Comparison of ENCODE assay signal across 29 mouse cellular contexts in genomic region chr8:91505997-91506672, GRCm38 (mm10).
DNase-seq lines count a peak whose midpoint lies in the region; ATAC-seq and TF ChIP-seq lines count a peak whose summit lies in the region.
"Had no signal": no experiment of that assay in that cellular context is flagged by ENCODE, and none has a peak within 500 bp of the region (broad histone marks: within the 10 kb centered on the region; RNA-seq: fewer than 3 reads in every experiment).

No protein-coding gene starts in this region.

- no peak overlapping the region for H3K4me2 ChIP-seq in kidney, embryonic 15.5 days
- H3K4me2 ChIP-seq in stomach, embryonic 16.5 days (ENCODE audit: low read depth, low read length): no peak overlapping the region
- H3K4me2 ChIP-seq: embryonic facial prominence, embryonic 12.5 days; forebrain, embryonic 15.5 days; hindbrain, embryonic 12.5 days; limb, embryonic 12.5 days; liver, embryonic 15.5 days; midbrain, embryonic 11.5 days; neural tube, embryonic 12.5 days had no signal

- no peaks in the 10 kb centered on the region for H3K79me2 ChIP-seq in MEL (ENCODE audit: control insufficient read depth, insufficient read depth, low read length, poor library complexity)

- DNase-seq in kidney, postnatal 10 days: no peak
- no peak for DNase-seq in MEL (ENCODE audit: low read depth, low spot score)
- DNase-seq in hindbrain, embryonic 10.5 days (ENCODE audit: low spot score): no peak
- DNase-seq: adrenal gland, postnatal 25 days; cerebellum, adult 11-12 months; cerebellum, adult 9-11 months; embryo, embryonic 11 days; kidney, adult 18-20 months; kidney, postnatal 25 days; lung, postnatal 14 days; right cerebral cortex, adult 18-20 months; thymus, adult 18-20 months; thymus, postnatal 25 days had no signal

- H3K9ac ChIP-seq in kidney, embryonic 15.5 days: no peak overlapping the region
- peak overlapping the region; percentile 48 for H3K9ac ChIP-seq in MEL (ENCODE audit: control insufficient read depth, low read depth, low read length, poor library complexity, severe bottlenecking)
- H3K9ac ChIP-seq in stomach, embryonic 16.5 days (ENCODE audit: low read length): no peak overlapping the region
- H3K9ac ChIP-seq: embryonic facial prominence, embryonic 12.5 days; forebrain, embryonic 15.5 days; hindbrain, embryonic 12.5 days; limb, embryonic 12.5 days; liver, embryonic 15.5 days; neural tube, embryonic 12.5 days had no signal

- H3K27me3 ChIP-seq in kidney, embryonic 15.5 days: no peaks in the 10 kb centered on the region
- H3K27me3 ChIP-seq in MEL (ENCODE audit: control insufficient read depth in 1 of 2, insufficient read depth in 2 of 2, low read length in 2 of 2): no peaks in the 10 kb centered on the region
- no peaks in the 10 kb centered on the region for H3K27me3 ChIP-seq in stomach, embryonic 16.5 days (ENCODE audit: control insufficient read depth, insufficient read depth, low read length)
- peaks cover 89% of the 10 kb centered on the region for H3K27me3 ChIP-seq in hindbrain, embryonic 10.5 days (ENCODE audit: insufficient read depth, poor library complexity, severe bottlenecking)
- H3K27me3 ChIP-seq: embryonic facial prominence, embryonic 12.5 days; forebrain, embryonic 15.5 days; liver, embryonic 15.5 days; Patski had no signal

- 0 out of 2 replicates have a peak, but pooled peaks have one; percentile 41 for ATAC-seq in kidney, embryonic 15.5 days (replicated peaks; ENCODE audit: low FRiP score)
- peak; percentile 29; the same call in 1 of the 2 replicates for ATAC-seq in megakaryocyte-erythroid progenitor cell, adult 5-6 weeks (replicated peaks; ENCODE audit: low FRiP score, low TSS enrichment, poor library complexity, severe bottlenecking)
- no peak for ATAC-seq in stomach, embryonic 16.5 days (ENCODE audit: insufficient read depth, low FRiP score)
- no peak for ATAC-seq in activated CD4-positive, CD25-positive, alpha-beta regulatory T cell, adult 4 months
- ATAC-seq: forebrain, embryonic 15.5 days; hindbrain, postnatal 0 days; midbrain, embryonic 16.5 days; Patski had no signal

- TF ChIP-seq POLR2A in MEL (IDR thresholded peaks at IDR 0.05; ENCODE audit: control insufficient read depth in 1 of 2, insufficient read depth in 1 of 2, low read depth in 1 of 2, low read length in 2 of 2, poor library complexity in 1 of 2): no peak

- no peak for TF ChIP-seq CTCF in MEL (IDR thresholded peaks at IDR 0.05 in 2 of 3, conservative IDR thresholded peaks at IDR 0.05 in 1 of 3; ENCODE audit: control insufficient read depth in 1 of 3, insufficient read depth in 1 of 3, low read depth in 2 of 3, low read length in 3 of 3, poor library complexity in 1 of 3, severe bottlenecking in 1 of 3)

- TF ChIP-seq EP300 in MEL (IDR thresholded peaks at IDR 0.05; ENCODE audit: low read depth in 1 of 2, low read length in 2 of 2): peak; percentile 75 to 82

- H3K9me3 ChIP-seq in kidney, embryonic 15.5 days (replicated peaks): no peaks in the 10 kb centered on the region
- no peaks in the 10 kb centered on the region for H3K9me3 ChIP-seq in MEL (replicated peaks; ENCODE audit: insufficient read depth, low read length)
- H3K9me3 ChIP-seq in stomach, embryonic 16.5 days (replicated peaks; ENCODE audit: control insufficient read depth, low read length): no peaks in the 10 kb centered on the region
- H3K9me3 ChIP-seq in hindbrain, embryonic 10.5 days: no peaks in the 10 kb centered on the region
- H3K9me3 ChIP-seq: embryonic facial prominence, embryonic 12.5 days; forebrain, embryonic 10.5 days; forebrain, embryonic 15.5 days; G1E; hindbrain, embryonic 12.5 days; limb, embryonic 12.5 days; liver, embryonic 15.5 days; neural tube, embryonic 12.5 days had no signal

- no peak for TF ChIP-seq RAD21 in MEL (IDR thresholded peaks at IDR 0.05; ENCODE audit: low read depth, low read length)

- no peaks in the 10 kb centered on the region for H3K36me3 ChIP-seq in kidney, embryonic 15.5 days
- H3K36me3 ChIP-seq in MEL (ENCODE audit: control insufficient read depth in 1 of 2, insufficient read depth in 2 of 2, low read length in 2 of 2): peaks cover 0 to 30% of the 10 kb centered on the region in 2 experiments; a peak in 3 of 4 replicates
- H3K36me3 ChIP-seq in stomach, embryonic 16.5 days (ENCODE audit: control insufficient read depth, insufficient read depth, low read length): no peaks in the 10 kb centered on the region
- no peaks in the 10 kb centered on the region for H3K36me3 ChIP-seq in hindbrain, embryonic 10.5 days
- H3K36me3 ChIP-seq: embryonic facial prominence, embryonic 12.5 days; forebrain, embryonic 10.5 days; forebrain, embryonic 15.5 days; hindbrain, embryonic 12.5 days; limb, embryonic 12.5 days; liver, embryonic 15.5 days; neural tube, embryonic 12.5 days had no signal

- 68% methylated on average over 4 of the region's 4 CpGs for WGBS in kidney, embryonic 15.5 days
- 66% methylated on average over 4 of the region's 4 CpGs for WGBS in stomach, embryonic 16.5 days
- 75% methylated on average over 4 of the region's 4 CpGs for WGBS in hindbrain, embryonic 10.5 days

- no peak overlapping the region for H3K4me3 ChIP-seq in kidney, embryonic 15.5 days (replicated peaks)
- peak overlapping the region; percentile 16 to 26 for H3K4me3 ChIP-seq in MEL (ENCODE audit: control insufficient read depth in 1 of 2, insufficient read depth in 1 of 2, low read depth in 2 of 2, low read length in 2 of 2)
- no peak overlapping the region for H3K4me3 ChIP-seq in stomach, embryonic 16.5 days (replicated peaks; ENCODE audit: low read length)
- H3K4me3 ChIP-seq in hindbrain, embryonic 10.5 days: no peak overlapping the region
- H3K4me3 ChIP-seq: embryonic facial prominence, embryonic 12.5 days; forebrain, embryonic 10.5 days; forebrain, embryonic 15.5 days; hindbrain, embryonic 12.5 days; limb, embryonic 12.5 days; liver, embryonic 15.5 days; neural tube, embryonic 12.5 days had no signal

- peaks cover 64% of the 10 kb centered on the region for H3K4me1 ChIP-seq in kidney, embryonic 15.5 days
- peaks cover 30 to 33% of the 10 kb centered on the region in 2 experiments for H3K4me1 ChIP-seq in MEL (ENCODE audit: control insufficient read depth in 1 of 2, insufficient read depth in 2 of 2, low read length in 2 of 2)
- H3K4me1 ChIP-seq in stomach, embryonic 16.5 days (ENCODE audit: control insufficient read depth, insufficient read depth, low read length): peaks cover 34% of the 10 kb centered on the region
- H3K4me1 ChIP-seq in hindbrain, embryonic 10.5 days (replicated peaks): peaks cover 91% of the 10 kb centered on the region

- H3K27ac ChIP-seq in kidney, embryonic 15.5 days: no peak overlapping the region
- peak overlapping the region; percentile 89 for H3K27ac ChIP-seq in MEL (ENCODE audit: control insufficient read depth, low read depth, low read length)
- peak overlapping the region; percentile 68 for H3K27ac ChIP-seq in stomach, embryonic 16.5 days (ENCODE audit: low read length)
- no peak overlapping the region for H3K27ac ChIP-seq in hindbrain, embryonic 10.5 days
- H3K27ac ChIP-seq: embryonic facial prominence, embryonic 12.5 days; forebrain, embryonic 10.5 days; forebrain, embryonic 15.5 days; hindbrain, embryonic 12.5 days; hindbrain, postnatal 0 days; limb, embryonic 12.5 days; liver, embryonic 15.5 days; neural tube, embryonic 12.5 days had no signal

TF ChIP-seq in MEL, 35 proteins besides CTCF, POLR2A, EP300 and RAD21 (continues in another document):
- no peak for TF ChIP-seq ZMIZ1 (IDR thresholded peaks at IDR 0.05; ENCODE audit: low read depth, low read length)
- TF ChIP-seq MAFK (IDR thresholded peaks at IDR 0.05; ENCODE audit: borderline replicate concordance, low read depth, low read length): no peak
- TF ChIP-seq TCF12 (IDR thresholded peaks at IDR 0.05; ENCODE audit: low read depth, low read length): peak; percentile 71
- no peak for TF ChIP-seq E2F4 (IDR thresholded peaks at IDR 0.05; ENCODE audit: borderline replicate concordance, low read depth, low read length)
- peak; percentile 67 for TF ChIP-seq GATA1 (IDR thresholded peaks at IDR 0.05; ENCODE audit: low read depth, low read length)
- no peak for TF ChIP-seq GABPA (IDR thresholded peaks at IDR 0.05; ENCODE audit: low read depth, low read length)
- TF ChIP-seq BHLHE40 (IDR thresholded peaks at IDR 0.05; ENCODE audit: borderline replicate concordance, low read depth, low read length): no peak
- no peak for TF ChIP-seq ZKSCAN1 (IDR thresholded peaks at IDR 0.05; ENCODE audit: low read depth, low read length)
- no peak for TF ChIP-seq CHD1 (IDR thresholded peaks at IDR 0.05; ENCODE audit: low read depth, low read length)
- no peak for TF ChIP-seq SMC3 (IDR thresholded peaks at IDR 0.05; ENCODE audit: low read depth, low read length)
- peak; percentile 5; the same call in 1 of the 2 replicates for TF ChIP-seq SIN3A (IDR thresholded peaks at IDR 0.05; ENCODE audit: low read length)
- TF ChIP-seq USF1 (IDR thresholded peaks at IDR 0.05; ENCODE audit: low read depth, low read length): no peak
- TF ChIP-seq KAT2A (conservative IDR thresholded peaks at IDR 0.05; ENCODE audit: low read depth, low read length): no peak
- TF ChIP-seq TBP (IDR thresholded peaks at IDR 0.05; ENCODE audit: low read depth, low read length): no peak
- no peak for TF ChIP-seq ZNF384 (IDR thresholded peaks at IDR 0.05; ENCODE audit: low read depth, low read length)
- no peak for TF ChIP-seq ZC3H11A (IDR thresholded peaks at IDR 0.05; ENCODE audit: low read depth, low read length)
- no peak for TF ChIP-seq POLR2AphosphoS5 (IDR thresholded peaks at IDR 0.05; ENCODE audit: borderline replicate concordance, low read depth, low read length)
- no peak for TF ChIP-seq NELFE (IDR thresholded peaks at IDR 0.05; ENCODE audit: low read depth, low read length)
- TF ChIP-seq CHD2 (IDR thresholded peaks at IDR 0.05; ENCODE audit: low read length): no peak
- no peak for TF ChIP-seq MYC (IDR thresholded peaks at IDR 0.05; ENCODE audit: low read depth, low read length)
- no peak for TF ChIP-seq HCFC1 (IDR thresholded peaks at IDR 0.05; ENCODE audit: low read depth, low read length)
- TF ChIP-seq ELF1 (IDR thresholded peaks at IDR 0.05; ENCODE audit: low read depth, low read length): no peak
- no peak for TF ChIP-seq MAX (IDR thresholded peaks at IDR 0.05; ENCODE audit: low read length)
- no peak for TF ChIP-seq MEF2A (IDR thresholded peaks at IDR 0.05; ENCODE audit: extremely low read depth, insufficient replicate concordance, low read depth, low read length, poor library complexity, severe bottlenecking)
- TF ChIP-seq RCOR1 (IDR thresholded peaks at IDR 0.05; ENCODE audit: low read depth, low read length): no peak; the same call in 1 of the 2 replicates
- peak; percentile 62 for TF ChIP-seq MYB (IDR thresholded peaks at IDR 0.05; ENCODE audit: low read depth, low read length)
- no peak for TF ChIP-seq MXI1 (IDR thresholded peaks at IDR 0.05; ENCODE audit: low read depth, low read length)
- no peak for TF ChIP-seq UBTF (IDR thresholded peaks at IDR 0.05; ENCODE audit: borderline replicate concordance, insufficient read depth, low read depth, low read length)

Comparison
In these comparisons a context has a peak if more than half of its experiments do, and no peak if none do; other contexts are left out.
1. ATAC-seq: peak in kidney, embryonic 15.5 days (single experiment) and megakaryocyte-erythroid progenitor cell, adult 5-6 weeks (single experiment); none in stomach, embryonic 16.5 days (single experiment) and activated CD4-positive, CD25-positive, alpha-beta regulatory T cell, adult 4 months (single experiment).
2. H3K27ac ChIP-seq: peak in MEL (single experiment) and stomach, embryonic 16.5 days (single experiment); none in kidney, embryonic 15.5 days (single experiment) and hindbrain, embryonic 10.5 days (single experiment).
3. H3K4me3 ChIP-seq: peak in MEL (2 of 2); none in kidney, embryonic 15.5 days (single experiment), stomach, embryonic 16.5 days (single experiment) and hindbrain, embryonic 10.5 days (single experiment).